Mouse (Mus musculus) midbrain, postnatal 0 days (tissue): ENCODE results near the gene Elfn2. TPM values are rescaled to one million over a fixed set of nuclear protein-coding genes. Genes with fewer than 3 reads are reported as not detected.

ENCODE experiments used
- ATAC-seq: fragments of 200-750 bp; cut with Nextera tagmentation; 2 replicates; pipeline ENCODE4 v1.8.0; 2017; ENCODE audit warnings: moderate number of reproducible peaks, mild to moderate bottlenecking, moderate TSS enrichment, moderate library complexity; ENCODE audit not compliant: low FRiP score
- DNase-seq: peaks from one replicate; pipeline ENCODE4 v3.0.0-alpha.2; 2015; ENCODE audit warnings: low spot score
- H3K27ac ChIP-seq: fragments of 300-500 bp; sonication (generic); 2 replicates; pipeline ENCODE4 v1.5.1; 2014; ENCODE audit warnings: low read depth, mild to moderate bottlenecking, low read length, mixed read lengths
- H3K27me3 ChIP-seq: fragments of 300-500 bp; sonication (generic); 2 replicates; pipeline ENCODE4 v1.6.1; 2014; ENCODE audit warnings: low read length, control low read depth, mixed read lengths; ENCODE audit not compliant: insufficient read depth
- H3K36me3 ChIP-seq: fragments of 300-500 bp; sonication (generic); 2 replicates; pipeline ENCODE4 v1.6.1; 2014; ENCODE audit warnings: low read length, control low read depth, mixed read lengths; ENCODE audit not compliant: insufficient read depth
- H3K4me1 ChIP-seq: fragments of 300-500 bp; sonication (generic); 2 replicates; pipeline ENCODE4 v1.6.1; 2014; ENCODE audit warnings: mild to moderate bottlenecking, control low read depth, antibody characterized with exemption, low read length, mixed read lengths; ENCODE audit not compliant: insufficient read depth
- H3K4me2 ChIP-seq: fragments of 300-500 bp; sonication (generic); 2 replicates; pipeline ENCODE4 v1.6.1; 2014; ENCODE audit warnings: low read depth, mild to moderate bottlenecking, low read length, mixed read lengths; ENCODE audit not compliant: poor library complexity, severe bottlenecking
- H3K4me3 ChIP-seq: fragments of 300-500 bp; sonication (generic); 2 replicates; pipeline ENCODE4 v1.5.1; 2014; ENCODE audit warnings: low read depth, mild to moderate bottlenecking, low read length, moderate library complexity
- H3K9ac ChIP-seq: fragments of 300-500 bp; sonication (generic); replicated peaks from 2 replicates; pipeline ENCODE4 v1.6.1; 2014; ENCODE audit warnings: mild to moderate bottlenecking, low read length, moderate library complexity, mixed read lengths; ENCODE audit not compliant: poor library complexity, severe bottlenecking
- H3K9me3 ChIP-seq: fragments of 300-500 bp; sonication (generic); 2 replicates; pipeline ENCODE4 v1.6.1; 2016; ENCODE audit warnings: low read length, control low read depth
- CTCF ChIP-seq: IDR thresholded peaks from 2 replicates; pipeline ENCODE4 v1.5.1; 2016; ENCODE audit warnings: antibody characterized with exemption, mild to moderate bottlenecking
- WGBS: fragments of 180-500 bp; shearing (Covaris S2); extraction: QIAGEN DNeasy Blood & Tissue Kit; methylation state at CpG from one replicate; pipeline ENCODE4 v1.1.7; 2014; 5-methylcytosine and 5-hydroxymethylcytosine counted together
- polyA plus RNA-seq: library from polyadenylated mRNA; unstranded; fragments of >200 nt; fragmentation: Nextera tagmentation; extraction: Ambion mirVana; gene quantifications from 2 replicates; pipeline ENCODE4 v1.2.1, GENCODE M21; 2015
- total RNA-seq: library from RNA; depleted of rRNA; stranded (reverse); fragments of >200 nt; gene quantifications from 2 replicates; pipeline ENCODE4 v1.2.3, GENCODE M21; 2014

Gene Elfn2
- total and polyA plus RNA-seq, 2 experiments from 2014 or later, result 10.2 to 52.1 TPM

- H3K4me2 ChIP-seq, result peak overlapping the region; percentile 46
- H3K27ac ChIP-seq, result peak overlapping the region; percentile 67
- no peaks in the 10 kb centered on the region for H3K27me3 ChIP-seq
- no peak for TF ChIP-seq CTCF
- DNase-seq, result peak; percentile 61
- H3K4me3 ChIP-seq, result peak overlapping the region; percentile 17
- 15% methylated on average over 6 of the region's 6 CpGs for WGBS
- H3K9ac ChIP-seq, result peak overlapping the region; percentile 30
- no peaks in the 10 kb centered on the region for H3K36me3 ChIP-seq
- peak; percentile 44; the same call in 1 of the 2 replicates for ATAC-seq
- H3K4me1 ChIP-seq, result peaks cover 30% of the 10 kb centered on the region
- H3K9me3 ChIP-seq, result no peaks in the 10 kb centered on the region
These were observed 7.9 kb downstream of the Elfn2 start for GRCm38 (mm10) chr15:78710634-78711033.

GRCm38 (mm10) chr15:78709767-78710166 lies 8.8 kb downstream of the Elfn2 start:
- 17% methylated on average over 7 of the region's 7 CpGs for WGBS
- peaks cover 25% of the 10 kb centered on the region for H3K4me1 ChIP-seq
- no peaks in the 10 kb centered on the region for H3K27me3 ChIP-seq
- peak; percentile 81 for DNase-seq
- H3K27ac ChIP-seq, result peak overlapping the region; percentile 67
- H3K4me3 ChIP-seq, result no peak overlapping the region
- peak; percentile 67 for ATAC-seq
- H3K4me2 ChIP-seq, result peak overlapping the region; percentile 46
- H3K9ac ChIP-seq, result 0 out of 2 replicates have a peak overlapping the region, but pooled peaks have one; percentile 30
- 0 out of 2 replicates have a peak, but pooled peaks have one; percentile 3 for TF ChIP-seq CTCF
- H3K36me3 ChIP-seq, result no peaks in the 10 kb centered on the region
- no peaks in the 10 kb centered on the region for H3K9me3 ChIP-seq

- DNase-seq, result no peak
- no peak overlapping the region for H3K4me3 ChIP-seq
- WGBS, result 54% methylated on average over 3 of the region's 3 CpGs
These were observed 11.9 kb downstream of the Elfn2 start for GRCm38 (mm10) chr15:78706630-78707029.

GRCm38 (mm10) chr15:78704824-78705223 lies 13.7 kb downstream of the Elfn2 start:
- Histone ChIP-seq H3K9ac (no peak overlapping the region), H3K4me2 (no peak overlapping the region), H3K4me3 (no peak overlapping the region), H3K27me3 (no peaks in the 10 kb centered on the region), H3K27ac (no peak overlapping the region), H3K9me3 (no peaks in the 10 kb centered on the region), H3K36me3 (no peaks in the 10 kb centered on the region), H3K4me1 (peaks cover 3% of the 10 kb centered on the region; the same call in 1 of the 2 replicates)
- 64% methylated on average over 4 of the region's 4 CpGs for WGBS
- no peak for DNase-seq
- no peak; the same call in 1 of the 2 replicates for ATAC-seq
- no peak for TF ChIP-seq CTCF

More at GRCm38 (mm10) chr15:78706630-78707029, 11.9 kb downstream of the Elfn2 start:
- no peak for ATAC-seq
- no peak overlapping the region for H3K27ac ChIP-seq
- H3K36me3 ChIP-seq, result no peaks in the 10 kb centered on the region
- peaks cover 17% of the 10 kb centered on the region for H3K4me1 ChIP-seq
- no peak overlapping the region for H3K4me2 ChIP-seq
- no peaks in the 10 kb centered on the region for H3K27me3 ChIP-seq
- H3K9ac ChIP-seq, result no peak overlapping the region
- no peaks in the 10 kb centered on the region for H3K9me3 ChIP-seq
- no peak for TF ChIP-seq CTCF

- Histone ChIP-seq H3K9me3 (no peaks in the 10 kb centered on the region), H3K9ac (no peak overlapping the region), H3K27me3 (no peaks in the 10 kb centered on the region), H3K4me3 (no peak overlapping the region), H3K27ac (no peak overlapping the region), H3K36me3 (no peaks in the 10 kb centered on the region), H3K4me2 (no peak overlapping the region), H3K4me1 (peaks cover 2% of the 10 kb centered on the region; the same call in 1 of the 2 replicates)
- no peak for DNase-seq
- WGBS, result 79% methylated on average over 3 of the region's 3 CpGs
- TF ChIP-seq CTCF, result no peak
- no peak for ATAC-seq
These were observed 14.6 kb downstream of the Elfn2 start for GRCm38 (mm10) chr15:78704007-78704406.

- ATAC-seq, result no peak
- no peak overlapping the region for H3K4me2 ChIP-seq
- H3K4me3 ChIP-seq, result no peak overlapping the region
- H3K36me3 ChIP-seq, result no peaks in the 10 kb centered on the region
- H3K4me1 ChIP-seq, result no peaks in the 10 kb centered on the region
- no peak overlapping the region for H3K27ac ChIP-seq
- no peaks in the 10 kb centered on the region for H3K9me3 ChIP-seq
- no peaks in the 10 kb centered on the region for H3K27me3 ChIP-seq
- H3K9ac ChIP-seq, result no peak overlapping the region
- no peak for TF ChIP-seq CTCF
- no peak for DNase-seq
- 86% methylated on average over 2 of the region's 2 CpGs for WGBS
These were observed 18.2 kb downstream of the Elfn2 start for GRCm38 (mm10) chr15:78700420-78700819.
